Mouse (Mus musculus): ENCODE measurements around the gene Klre1.

DNA sequence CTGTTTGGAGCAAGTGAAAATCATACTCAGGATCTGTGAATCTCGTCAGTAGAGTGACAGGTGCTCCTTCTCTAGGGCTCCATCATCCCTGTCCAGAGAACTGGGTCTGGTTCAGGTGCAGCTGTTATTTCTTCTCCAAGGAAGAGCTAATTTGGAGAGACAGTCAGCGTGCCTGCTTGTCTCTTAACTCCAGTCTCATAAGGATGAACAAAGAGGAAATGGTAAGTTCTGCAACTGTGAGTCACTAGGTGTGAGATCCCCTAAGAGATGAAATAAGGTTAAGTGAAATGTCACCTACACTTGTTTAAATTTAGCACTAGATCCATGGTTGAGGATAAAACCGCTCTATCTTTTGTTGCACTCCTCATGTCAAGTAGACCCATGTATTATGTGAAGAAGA is 5.3 kb downstream of the Klre1 start:
- no peak for TF ChIP-seq POLR2A (IDR thresholded peaks at IDR 0.05; ENCODE audit: low read depth, low read length)
- no peak for TF ChIP-seq CTCF (IDR thresholded peaks at IDR 0.05; ENCODE audit: extremely low read depth, insufficient read length, insufficient replicate concordance, low read depth, low read length)
